Mouse (Mus musculus) midbrain, embryonic 10.5 days (tissue): ENCODE measurements around the gene Mogs. TPM values are rescaled to one million over a fixed set of nuclear protein-coding genes. Genes with fewer than 3 reads are reported as not detected.

Experiments
- DNase-seq: peaks from one replicate; pipeline ENCODE4 v3.0.0-alpha.2; 2017; ENCODE audit warnings: low spot score
- H3K27ac ChIP-seq: fragments of 300-500 bp; sonication (generic); replicated peaks from 2 replicates; pipeline ENCODE4 v1.5.1; 2016; ENCODE audit warnings: mild to moderate bottlenecking
- H3K27me3 ChIP-seq: fragments of 300-500 bp; sonication (generic); 2 replicates; pipeline ENCODE4 v1.6.1; 2016; ENCODE audit warnings: low read depth, mild to moderate bottlenecking; ENCODE audit not compliant: poor library complexity, severe bottlenecking
- H3K36me3 ChIP-seq: fragments of 300-500 bp; sonication (generic); 2 replicates; pipeline ENCODE4 v1.6.1; 2016; ENCODE audit warnings: mild to moderate bottlenecking, moderate library complexity
- H3K4me1 ChIP-seq: fragments of 300-500 bp; sonication (generic); 2 replicates; pipeline ENCODE4 v1.6.1; 2016
- H3K4me3 ChIP-seq: fragments of 300-500 bp; sonication (generic); 2 replicates; pipeline ENCODE4 v1.5.1; 2016; ENCODE audit warnings: mild to moderate bottlenecking, moderate library complexity
- H3K9me3 ChIP-seq: fragments of 300-500 bp; sonication (generic); replicated peaks from 2 replicates; pipeline ENCODE4 v1.6.1; 2016; ENCODE audit warnings: mild to moderate bottlenecking
- WGBS: fragments of 180-500 bp; shearing (Covaris S2); methylation state at CpG from one replicate; pipeline ENCODE4 v1.1.7; 2016; 5-methylcytosine and 5-hydroxymethylcytosine counted together
- polyA plus RNA-seq: library from polyadenylated mRNA; unstranded; fragments of >200 nt; fragmentation: Nextera tagmentation; extraction: Ambion mirVana; gene quantifications from 2 replicates; pipeline ENCODE4 v1.2.1, GENCODE M21; 2016

The Mogs gene
- polyA plus RNA-seq, 1 experiment from 2014 or later: 33.7 TPM

- peak overlapping the region; percentile 68 for H3K4me3 ChIP-seq
Measured at GRCm38 (mm10) chr6:83101688-83102556, 13.4 kb upstream of the Mogs start.

DNA sequence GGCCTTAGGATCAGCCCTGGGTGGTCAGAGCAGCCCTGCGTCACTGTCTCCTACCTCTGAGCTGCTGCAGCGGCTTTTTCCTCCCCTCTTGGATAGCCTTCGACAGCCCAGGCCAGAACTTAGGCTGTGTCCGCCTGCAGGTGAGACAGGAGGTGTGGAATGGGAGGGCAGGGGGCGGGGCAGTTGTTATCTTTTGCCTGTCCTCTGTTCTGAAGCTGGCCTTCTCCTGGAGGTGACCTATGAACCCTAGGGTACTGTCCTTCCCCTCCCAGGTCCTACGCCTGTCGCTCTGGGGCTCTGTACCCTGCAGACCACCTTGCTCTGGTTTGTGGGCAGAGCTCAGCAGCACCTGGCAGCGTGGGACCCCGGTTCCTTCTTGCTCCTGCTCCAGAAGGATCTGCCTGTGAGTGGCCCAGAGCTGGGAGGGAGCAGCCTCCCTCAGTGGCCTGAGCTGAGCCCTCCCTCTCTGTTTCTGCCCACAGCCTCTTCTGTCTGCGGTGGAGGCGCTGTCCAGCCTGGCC, 12.1 kb upstream of the Mogs start:
- H3K27ac ChIP-seq: no peak overlapping the region
- H3K27me3 ChIP-seq: peaks cover 26% of the 10 kb centered on the region
- H3K4me1 ChIP-seq: peaks cover 38% of the 10 kb centered on the region
- DNase-seq: no peak
- WGBS: 36% methylated on average over 11 of the region's 11 CpGs
- peak overlapping the region; percentile 68 for H3K4me3 ChIP-seq
- H3K9me3 ChIP-seq: no peaks in the 10 kb centered on the region
- H3K36me3 ChIP-seq: peaks cover 15% of the 10 kb centered on the region

More at GRCm38 (mm10) chr6:83101688-83102556, 13.4 kb upstream of the Mogs start:
- peak; percentile 76 for DNase-seq
- Histone ChIP-seq H3K9me3 (no peaks in the 10 kb centered on the region), H3K27ac (peak overlapping the region; percentile 85), H3K36me3 (peaks cover 11% of the 10 kb centered on the region), H3K4me1 (peaks cover 28% of the 10 kb centered on the region), H3K27me3 (peaks cover 26% of the 10 kb centered on the region)
- under 1% methylated on average over 74 of the region's 74 CpGs for WGBS

- Histone ChIP-seq H3K4me1 (peaks cover 43% of the 10 kb centered on the region), H3K36me3 (peaks cover 15% of the 10 kb centered on the region), H3K4me3 (no peak overlapping the region), H3K27ac (no peak overlapping the region), H3K9me3 (no peaks in the 10 kb centered on the region), H3K27me3 (peaks cover 26% of the 10 kb centered on the region)
- no peak for DNase-seq
- WGBS: 77% methylated on average over 4 of the region's 4 CpGs
Measured at GRCm38 (mm10) chr6:83104158-83104557, 11.1 kb upstream of the Mogs start.

DNA sequence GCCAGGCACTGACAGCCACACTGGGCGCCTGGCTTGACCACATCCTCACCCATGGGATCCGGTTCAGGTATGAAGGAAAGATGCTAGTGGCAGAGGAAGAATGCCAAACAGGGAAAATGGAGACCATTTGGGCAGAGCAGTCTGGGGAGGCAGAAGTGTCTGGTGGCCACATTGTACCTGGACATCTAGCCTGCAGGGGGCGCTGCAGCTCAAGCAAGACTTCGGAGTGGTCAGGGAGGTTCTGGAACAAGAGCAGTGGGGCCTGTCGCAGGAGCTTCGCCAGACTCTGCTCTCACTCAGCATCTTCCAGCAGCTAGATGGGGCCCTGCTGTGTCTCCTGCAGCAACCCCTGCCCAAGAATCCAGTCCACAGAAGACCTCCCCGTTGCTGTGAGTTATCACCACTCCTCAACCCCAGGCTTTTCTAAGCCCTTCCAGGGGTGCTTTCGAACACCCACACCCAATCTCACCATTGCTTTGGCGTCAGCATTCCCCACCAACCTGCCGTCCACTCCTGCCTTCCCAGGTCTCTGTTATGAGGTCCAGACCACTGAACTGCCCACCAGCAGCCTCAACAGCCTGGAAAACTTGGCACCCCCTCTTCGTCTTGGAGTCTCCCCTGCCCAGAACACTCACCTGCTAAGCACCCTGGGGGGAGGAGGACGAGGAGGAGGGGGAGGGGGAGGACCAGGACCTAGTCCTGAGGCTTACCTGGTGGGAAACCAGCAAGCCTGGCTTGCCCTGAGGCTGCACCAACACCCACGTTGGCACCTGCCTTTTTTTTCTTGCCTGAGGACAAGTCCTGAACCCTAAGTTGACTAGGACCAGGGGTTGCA, 7.5 kb upstream of the Mogs start:
- DNase-seq: peak; percentile 83
- Histone ChIP-seq H3K27me3 (peaks cover 10% of the 10 kb centered on the region), H3K27ac (peak overlapping the region; percentile 88), H3K36me3 (peaks cover 29% of the 10 kb centered on the region), H3K4me1 (peaks cover 35% of the 10 kb centered on the region), H3K4me3 (peak overlapping the region; percentile 77), H3K9me3 (no peaks in the 10 kb centered on the region)
- WGBS: 36% methylated on average over 13 of the region's 13 CpGs

- WGBS: under 1% methylated on average over 76 of the region's 76 CpGs
- Histone ChIP-seq H3K9me3 (no peaks in the 10 kb centered on the region), H3K4me3 (peak within 1 kb of the TSS; percentile 77), H3K27ac (peak within 1 kb of the TSS; percentile 88), H3K4me1 (peaks cover 27% of the 10 kb centered on the region), H3K36me3 (peaks cover 29% of the 10 kb centered on the region), H3K27me3 (no peaks in the 10 kb centered on the region)
- DNase-seq: peak; percentile 83
Measured at GRCm38 (mm10) chr6:83108762-83109668, 6.3 kb upstream of the Mogs start, which contains the start of gene Mrpl53. Gene Mrpl53 (plus strand): TSS chr6:83109040.

- no peak for DNase-seq
- Histone ChIP-seq H3K4me1 (peaks cover 50% of the 10 kb centered on the region), H3K9me3 (no peaks in the 10 kb centered on the region), H3K4me3 (no peak overlapping the region), H3K27ac (no peak overlapping the region), H3K27me3 (no peaks in the 10 kb centered on the region), H3K36me3 (peaks cover 21% of the 10 kb centered on the region)
- 90% methylated on average over 4 of the region's 4 CpGs for WGBS
Measured at GRCm38 (mm10) chr6:83111510-83112136, 3.7 kb upstream of the Mogs start.

DNA sequence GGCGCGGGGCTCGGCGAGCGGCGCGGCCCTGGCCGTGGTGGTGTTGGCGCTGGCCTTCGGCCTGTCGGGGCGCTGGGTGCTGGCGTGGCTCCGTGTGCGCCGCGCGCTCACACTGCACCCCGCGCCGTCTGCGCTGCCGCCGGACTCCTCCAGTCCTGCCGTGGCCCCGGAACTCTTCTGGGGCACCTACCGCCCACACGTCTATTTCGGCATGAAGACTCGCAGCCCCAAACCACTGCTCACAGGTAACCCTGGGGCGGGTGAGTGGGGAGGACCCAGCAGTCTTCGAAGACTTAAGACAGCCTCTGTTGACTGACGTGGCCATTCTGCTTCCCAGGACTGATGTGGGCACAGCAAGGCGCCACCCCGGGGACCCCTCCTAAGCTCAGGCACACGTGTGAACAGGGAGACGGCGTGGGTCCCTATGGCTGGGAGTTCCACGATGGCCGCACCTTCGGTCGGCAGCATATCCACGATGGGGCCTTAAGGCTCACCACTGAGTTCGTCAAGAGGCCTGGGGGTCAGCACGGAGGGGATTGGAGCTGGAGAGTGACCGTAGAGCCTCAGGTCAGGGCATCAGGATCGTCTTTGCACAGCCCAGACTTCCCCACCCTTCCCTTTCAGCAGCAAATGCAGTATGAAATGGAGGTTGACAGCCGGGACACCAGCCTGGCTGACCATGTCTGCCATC, 531 bp downstream of the Mogs start:
- DNase-seq: no peak
- H3K9me3 ChIP-seq: no peaks in the 10 kb centered on the region
- H3K4me3 ChIP-seq: peak overlapping the region; percentile 89
- H3K27ac ChIP-seq: peak overlapping the region; percentile 90
- H3K4me1 ChIP-seq: peaks cover 55% of the 10 kb centered on the region
- no peaks in the 10 kb centered on the region for H3K27me3 ChIP-seq
- peaks cover 41% of the 10 kb centered on the region for H3K36me3 ChIP-seq
- 2% methylated on average over 44 of the region's 48 CpGs for WGBS

GRCm38 (mm10) chr6:83116373-83117164, 1.3 kb downstream of the Mogs start:
- Histone ChIP-seq H3K36me3 (peaks cover 34% of the 10 kb centered on the region), H3K9me3 (no peaks in the 10 kb centered on the region), H3K27ac (peak overlapping the region; percentile 90; the same call in 1 of the 2 replicates), H3K4me3 (peak overlapping the region; percentile 89), H3K4me1 (peaks cover 55% of the 10 kb centered on the region), H3K27me3 (no peaks in the 10 kb centered on the region)
- WGBS: 84% methylated on average over 11 of the region's 11 CpGs
- DNase-seq: no peak

DNA sequence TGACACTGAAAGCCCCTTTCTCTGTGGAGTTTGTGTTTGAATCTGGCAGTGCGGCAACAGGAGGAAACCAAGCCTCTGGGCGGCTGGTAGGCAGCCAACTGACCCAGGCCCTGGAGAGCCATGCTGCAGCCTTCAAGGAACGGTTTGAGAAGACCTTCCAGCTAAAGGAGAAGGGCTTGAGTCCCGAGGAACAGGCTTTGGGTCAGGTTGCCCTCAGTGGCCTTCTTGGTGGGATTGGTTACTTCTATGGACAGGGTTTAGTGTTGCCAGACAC, 1.8 kb downstream of the Mogs start:
- H3K27me3 ChIP-seq: no peaks in the 10 kb centered on the region
- peak overlapping the region; percentile 7; the same call in 1 of the 2 replicates for H3K27ac ChIP-seq
- no peak for DNase-seq
- peak overlapping the region; percentile 89 for H3K4me3 ChIP-seq
- H3K4me1 ChIP-seq: peaks cover 60% of the 10 kb centered on the region
- 91% methylated on average over 4 of the region's 4 CpGs for WGBS
- peaks cover 34% of the 10 kb centered on the region for H3K36me3 ChIP-seq
- H3K9me3 ChIP-seq: no peaks in the 10 kb centered on the region

GRCm38 (mm10) chr6:83117616-83118015, 2.3 kb downstream of the Mogs start:
- DNase-seq: no peak
- peak overlapping the region; percentile 89; the same call in 1 of the 2 replicates for H3K4me3 ChIP-seq

More at GRCm38 (mm10) chr6:83117616-83118015, 2.3 kb downstream of the Mogs start:
- WGBS: 88% methylated on average over 13 of the region's 13 CpGs
- Histone ChIP-seq H3K4me1 (peaks cover 65% of the 10 kb centered on the region), H3K9me3 (no peaks in the 10 kb centered on the region), H3K27me3 (no peaks in the 10 kb centered on the region), H3K36me3 (peaks cover 34% of the 10 kb centered on the region), H3K27ac (0 out of 2 replicates have a peak overlapping the region, but pooled peaks have one; percentile 10)
